30 mouse cellular contexts compared by ENCODE assay signal in genomic region chr11:26076335-26076734, GRCm38 (mm10).
DNase-seq lines count a peak whose midpoint lies in the region; ATAC-seq and TF ChIP-seq lines count a peak whose summit lies in the region.
"Had no signal": no experiment of that assay in that cellular context is flagged by ENCODE, and none has a peak within 500 bp of the region (broad histone marks: within the 10 kb centered on the region; RNA-seq: fewer than 3 reads in every experiment).

No protein-coding gene starts in this region.

- H3K9ac ChIP-seq in forebrain, embryonic 15.5 days (replicated peaks): no peak overlapping the region
- H3K9ac ChIP-seq in liver, embryonic 11.5 days (ENCODE audit: low read depth, low read length): no peak overlapping the region
- H3K9ac ChIP-seq: embryonic facial prominence, embryonic 13.5 days; heart, embryonic 12.5 days; heart, embryonic 15.5 days; hindbrain, embryonic 13.5 days; intestine, embryonic 15.5 days had no signal

- H3K36me3 ChIP-seq in forebrain, embryonic 15.5 days: no peaks in the 10 kb centered on the region
- H3K36me3 ChIP-seq in forebrain, embryonic 10.5 days (replicated peaks): no peaks in the 10 kb centered on the region
- no peaks in the 10 kb centered on the region for H3K36me3 ChIP-seq in liver, embryonic 11.5 days (ENCODE audit: control insufficient read depth, insufficient read depth, low read length)
- H3K36me3 ChIP-seq: embryonic facial prominence, embryonic 10.5 days; embryonic facial prominence, embryonic 13.5 days; G1E; heart, embryonic 12.5 days; heart, embryonic 15.5 days; hindbrain, embryonic 10.5 days; hindbrain, embryonic 13.5 days; intestine, embryonic 15.5 days had no signal

- H3K27me3 ChIP-seq in forebrain, embryonic 15.5 days: no peaks in the 10 kb centered on the region
- no peaks in the 10 kb centered on the region for H3K27me3 ChIP-seq in forebrain, embryonic 10.5 days (ENCODE audit: poor library complexity, severe bottlenecking)
- H3K27me3 ChIP-seq in liver, embryonic 11.5 days (replicated peaks; ENCODE audit: control insufficient read depth, insufficient read depth, low read length): no peaks in the 10 kb centered on the region
- H3K27me3 ChIP-seq: CH12.LX; embryonic facial prominence, embryonic 13.5 days; heart, embryonic 12.5 days; heart, embryonic 15.5 days; hindbrain, embryonic 13.5 days; intestine, embryonic 15.5 days had no signal

- 50% methylated on average over 2 of the region's 2 CpGs for WGBS in forebrain, embryonic 15.5 days
- 86% methylated on average over 2 of the region's 2 CpGs for WGBS in forebrain, embryonic 10.5 days
- 66% methylated on average over 2 of the region's 2 CpGs for WGBS in liver, embryonic 11.5 days

- no peak for TF ChIP-seq CTCF in layer of hippocampus, adult 2 months (conservative IDR thresholded peaks at IDR 0.05)

- H3K4me1 ChIP-seq in forebrain, embryonic 15.5 days: peaks cover 17% of the 10 kb centered on the region
- H3K4me1 ChIP-seq in forebrain, embryonic 10.5 days: peaks cover 25% of the 10 kb centered on the region
- no peaks in the 10 kb centered on the region for H3K4me1 ChIP-seq in liver, embryonic 11.5 days (replicated peaks; ENCODE audit: control insufficient read depth, insufficient read depth, low read length)
- H3K4me1 ChIP-seq: embryonic facial prominence, embryonic 10.5 days; embryonic facial prominence, embryonic 13.5 days; heart, embryonic 12.5 days; heart, embryonic 15.5 days; hindbrain, embryonic 10.5 days; intestine, embryonic 15.5 days had no signal

- no peak for ATAC-seq in forebrain, embryonic 15.5 days (replicated peaks)
- no peak for ATAC-seq in liver, embryonic 11.5 days (replicated peaks; ENCODE audit: low FRiP score)
- ATAC-seq: hindbrain, embryonic 16.5 days; intestine, embryonic 15.5 days; Patski had no signal

- H3K4me3 ChIP-seq in forebrain, embryonic 15.5 days: no peak overlapping the region
- no peak overlapping the region for H3K4me3 ChIP-seq in forebrain, embryonic 10.5 days
- H3K4me3 ChIP-seq in layer of hippocampus, adult 2 months: no peak overlapping the region
- no peak overlapping the region for H3K4me3 ChIP-seq in liver, embryonic 11.5 days (ENCODE audit: low read depth, low read length)
- H3K4me3 ChIP-seq: embryonic facial prominence, embryonic 10.5 days; embryonic facial prominence, embryonic 13.5 days; erythroblast, embryonic 14.5 days; heart, embryonic 12.5 days; heart, embryonic 15.5 days; hindbrain, embryonic 10.5 days; hindbrain, embryonic 13.5 days; intestine, embryonic 15.5 days had no signal

- peak overlapping the region; percentile 65 for H3K27ac ChIP-seq in forebrain, embryonic 15.5 days (replicated peaks)
- no peak overlapping the region for H3K27ac ChIP-seq in forebrain, embryonic 10.5 days
- H3K27ac ChIP-seq in layer of hippocampus, adult 2 months: peak overlapping the region; percentile 80
- no peak overlapping the region for H3K27ac ChIP-seq in liver, embryonic 11.5 days (ENCODE audit: low read depth, low read length)
- H3K27ac ChIP-seq: embryonic facial prominence, embryonic 10.5 days; embryonic facial prominence, embryonic 13.5 days; heart, embryonic 15.5 days; hindbrain, embryonic 10.5 days; hindbrain, embryonic 13.5 days; intestine, embryonic 15.5 days had no signal

- no peaks in the 10 kb centered on the region for H3K9me3 ChIP-seq in forebrain, embryonic 15.5 days
- H3K9me3 ChIP-seq in forebrain, embryonic 10.5 days: no peaks in the 10 kb centered on the region
- H3K9me3 ChIP-seq in liver, embryonic 11.5 days (ENCODE audit: control insufficient read depth, low read length): no peaks in the 10 kb centered on the region
- H3K9me3 ChIP-seq: embryonic facial prominence, embryonic 10.5 days; embryonic facial prominence, embryonic 13.5 days; G1E; heart, embryonic 12.5 days; heart, embryonic 15.5 days; hindbrain, embryonic 10.5 days; hindbrain, embryonic 13.5 days; intestine, embryonic 15.5 days had no signal

- DNase-seq in forebrain, embryonic 10.5 days (ENCODE audit: extremely low spot score, low spot score): no peak
- peak in 1 of 2 experiments; percentile 31 for DNase-seq in layer of hippocampus, adult 2 months (ENCODE audit: low spot score in 2 of 2)
- no peak for DNase-seq in layer of hippocampus, postnatal 14 days (ENCODE audit: low spot score in 2 of 2)
- peak; percentile 27 for DNase-seq in brain, adult 2 months (ENCODE audit: low read depth, low spot score)
- DNase-seq in liver, embryonic 11.5 days (ENCODE audit: low spot score): no peak
- DNase-seq: adrenal gland, postnatal 10 days; adrenal gland, postnatal 36 days; B cell, adult 2 months; cerebellum, adult 11-12 months; cerebellum, adult 8-10 months; cerebellum, postnatal 10 days; cerebellum, postnatal 36 days; embryo, embryonic 11 days; gastrocnemius, postnatal 25 days; heart, adult 18-20 months; heart, postnatal 10 days; heart, postnatal 36 days had no signal

- no peak overlapping the region for H3K4me2 ChIP-seq in forebrain, embryonic 15.5 days (replicated peaks)
- no peak overlapping the region for H3K4me2 ChIP-seq in liver, embryonic 11.5 days
- H3K4me2 ChIP-seq: embryonic facial prominence, embryonic 13.5 days; heart, embryonic 12.5 days; heart, embryonic 15.5 days; hindbrain, embryonic 13.5 days; intestine, embryonic 15.5 days had no signal

Comparison
In these comparisons a context has a peak if more than half of its experiments do, and no peak if none do; other contexts are left out.
1. H3K27ac ChIP-seq: peak in forebrain, embryonic 15.5 days (single experiment) and layer of hippocampus, adult 2 months (single experiment); none in forebrain, embryonic 10.5 days (single experiment) and liver, embryonic 11.5 days (single experiment).